Mouse (Mus musculus): ENCODE results near the gene Dlgap3. TPM values are rescaled to one million over a fixed set of nuclear protein-coding genes. Genes with fewer than 3 reads are reported as not detected.

Dlgap3 gene
- total RNA-seq (2017) = not detected in 2 replicates

DNA sequence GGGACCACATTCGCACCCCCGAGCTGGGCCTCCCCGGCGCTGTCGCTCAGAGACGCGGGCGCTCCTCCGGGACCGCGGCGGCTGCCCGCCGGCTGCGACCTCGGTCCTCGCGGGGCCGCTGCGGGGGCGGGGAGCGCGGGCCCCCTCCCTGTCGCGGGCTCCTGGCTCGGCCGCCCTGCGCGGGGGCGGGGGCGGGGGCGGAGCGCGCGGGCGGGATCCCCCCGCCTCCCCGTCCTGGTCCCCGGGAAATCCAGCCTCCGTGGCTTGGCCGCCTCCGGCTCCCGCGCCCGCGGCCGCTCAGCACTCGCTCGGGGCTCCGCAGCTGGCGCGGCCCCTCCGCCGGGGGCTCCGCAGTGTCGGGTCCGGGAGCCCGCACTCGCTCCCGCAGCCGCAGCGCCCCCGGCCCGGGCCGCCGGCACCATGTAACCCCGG lies at the start of gene Dlgap3:
Gene Dlgap3 (plus strand): TSS at position 291 of the 432 bp plus-strand sequence.
- no peak for ATAC-seq (replicated peaks; ENCODE audit: low read depth, poor library complexity, severe bottlenecking)

DNA sequence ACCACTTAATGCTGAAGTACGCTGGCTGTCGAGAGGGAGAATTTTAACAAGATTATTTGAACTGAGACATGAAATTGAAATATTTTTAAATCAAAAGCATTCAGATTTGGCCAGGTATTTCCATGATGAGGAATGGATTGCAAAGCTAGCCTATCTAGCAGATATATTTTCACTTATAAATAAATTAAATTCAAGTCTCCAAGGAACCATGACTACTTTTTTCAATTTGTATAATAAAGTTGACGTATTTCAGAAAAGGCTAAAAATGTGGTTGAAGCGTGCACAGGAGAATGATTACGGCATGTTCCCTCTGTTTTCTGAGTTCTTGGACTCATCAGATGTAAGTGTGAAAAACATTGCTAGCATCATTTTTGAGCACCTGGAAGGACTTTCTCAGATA lies 45.6 kb upstream of the Dlgap3 start, which contains the start of gene Tmem35b:
Gene Tmem35b (plus strand): TSS at position 301 of the 400 bp plus-strand sequence.
- no peak for ATAC-seq (replicated peaks; ENCODE audit: low read depth, poor library complexity, severe bottlenecking)

DNA sequence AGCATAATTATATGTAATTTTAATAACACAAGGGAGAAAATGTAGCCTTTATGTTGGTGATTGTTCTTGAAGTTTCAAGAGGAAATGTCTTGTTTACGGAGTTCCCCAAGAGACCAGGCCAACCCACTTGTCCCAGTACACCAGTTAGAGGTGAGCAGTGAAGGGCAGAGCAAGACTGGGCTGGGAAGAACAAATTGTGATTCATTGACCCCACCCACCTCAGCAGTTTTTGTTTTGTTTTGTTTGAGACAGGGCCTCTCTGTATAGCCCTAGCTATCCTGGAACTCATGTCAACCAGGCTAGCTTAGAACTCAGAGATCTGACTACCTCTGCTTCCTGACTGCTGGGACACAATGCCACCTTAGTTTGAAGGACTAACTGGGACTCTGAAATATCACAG lies 44.7 kb upstream of the Dlgap3 start:
- no peak for ATAC-seq (replicated peaks; ENCODE audit: low read depth, poor library complexity, severe bottlenecking)

DNA sequence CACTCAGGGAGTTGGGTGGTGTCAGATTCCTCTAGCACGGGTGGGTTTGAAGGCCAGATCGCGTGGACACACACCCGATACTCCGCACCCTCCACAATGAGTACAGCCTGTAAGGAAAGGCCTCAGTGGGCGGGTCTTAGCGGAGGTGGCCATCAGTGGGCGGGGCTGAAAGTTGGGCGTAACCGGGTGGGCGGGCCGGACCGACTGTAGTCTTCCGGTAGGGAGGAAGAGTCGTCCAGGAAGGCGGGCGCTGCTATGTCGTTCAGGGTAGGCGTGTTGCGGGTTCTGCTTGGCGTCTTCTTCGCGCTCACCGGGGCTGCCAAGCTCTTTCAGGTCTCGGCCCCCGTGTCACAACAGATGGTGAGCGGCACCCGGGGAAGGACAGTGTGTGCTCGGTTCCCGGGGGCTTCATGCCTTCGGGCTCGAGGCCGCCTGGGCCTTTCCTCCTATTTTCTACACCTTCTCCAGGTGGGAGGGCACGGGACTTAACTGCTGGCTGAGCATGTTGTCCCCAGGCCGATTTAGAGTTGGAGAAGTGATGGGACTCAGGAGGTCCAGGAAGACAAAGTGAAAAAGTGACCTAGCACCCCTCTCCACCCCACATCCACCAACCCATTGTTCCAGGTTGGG lies 43.1 kb upstream of the Dlgap3 start:
- ATAC-seq (replicated peaks; ENCODE audit: low read depth, poor library complexity, severe bottlenecking) = peak; percentile 99

DNA sequence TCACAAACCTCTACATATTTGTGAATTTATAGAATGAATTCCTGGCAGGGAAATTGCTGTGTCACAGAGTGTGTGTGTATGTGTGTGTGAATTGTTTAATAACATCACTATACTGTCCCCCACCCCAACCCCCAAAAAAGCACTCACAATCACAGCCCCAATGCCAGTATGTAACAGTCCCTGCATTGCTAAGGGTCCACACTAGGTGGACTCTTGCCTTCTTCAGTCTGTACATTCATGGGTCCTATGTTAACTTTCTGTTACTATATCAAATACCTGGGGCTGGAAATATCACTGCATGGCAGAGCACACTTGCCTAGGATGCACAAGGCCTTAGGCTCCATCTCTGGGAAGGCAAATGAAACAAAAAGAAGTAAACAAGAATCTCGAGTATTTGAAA lies 34.3 kb upstream of the Dlgap3 start:
- no peak for ATAC-seq (replicated peaks; ENCODE audit: low read depth, poor library complexity, severe bottlenecking)

DNA sequence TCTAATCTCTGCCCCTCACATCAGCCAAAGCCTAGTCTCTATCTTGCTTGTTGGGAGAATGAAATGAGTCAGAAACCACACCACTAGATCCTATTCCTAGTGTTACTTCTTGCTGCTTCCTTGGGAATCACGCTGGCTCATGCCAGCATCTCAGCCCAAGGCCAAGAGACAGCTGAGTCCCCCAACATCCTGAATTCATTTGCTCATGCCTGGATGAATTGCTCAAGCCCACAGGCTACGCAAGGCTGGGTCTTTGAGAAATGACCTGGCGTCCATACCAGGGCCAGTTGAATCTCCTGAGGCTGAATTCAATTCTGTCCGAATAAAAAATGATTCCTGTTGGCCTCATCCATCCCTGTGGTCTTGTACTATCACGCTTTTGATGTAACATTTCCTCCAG lies 31.4 kb upstream of the Dlgap3 start:
- no peak for ATAC-seq (replicated peaks; ENCODE audit: low read depth, poor library complexity, severe bottlenecking)

DNA sequence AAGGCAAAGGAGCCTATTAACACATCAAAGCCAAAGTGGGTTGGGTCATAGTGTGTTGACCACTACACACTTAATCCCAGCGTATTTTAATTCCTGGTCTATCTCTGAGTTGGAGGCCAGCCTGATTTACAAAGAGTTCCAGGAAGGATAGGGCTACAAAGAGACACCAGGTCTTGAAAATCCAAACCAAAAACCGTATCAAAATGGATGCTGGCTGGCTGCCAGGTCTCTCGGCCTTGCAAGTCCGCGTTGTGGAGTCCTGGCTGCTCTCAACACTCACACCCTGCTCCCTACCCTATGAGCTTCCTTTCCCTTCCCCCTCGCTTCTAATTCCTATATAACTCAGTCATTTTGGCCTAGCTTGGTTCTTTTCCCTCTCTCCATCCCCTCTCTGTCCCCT lies 30.5 kb upstream of the Dlgap3 start:
- ATAC-seq (replicated peaks; ENCODE audit: low read depth, poor library complexity, severe bottlenecking) = no peak

DNA sequence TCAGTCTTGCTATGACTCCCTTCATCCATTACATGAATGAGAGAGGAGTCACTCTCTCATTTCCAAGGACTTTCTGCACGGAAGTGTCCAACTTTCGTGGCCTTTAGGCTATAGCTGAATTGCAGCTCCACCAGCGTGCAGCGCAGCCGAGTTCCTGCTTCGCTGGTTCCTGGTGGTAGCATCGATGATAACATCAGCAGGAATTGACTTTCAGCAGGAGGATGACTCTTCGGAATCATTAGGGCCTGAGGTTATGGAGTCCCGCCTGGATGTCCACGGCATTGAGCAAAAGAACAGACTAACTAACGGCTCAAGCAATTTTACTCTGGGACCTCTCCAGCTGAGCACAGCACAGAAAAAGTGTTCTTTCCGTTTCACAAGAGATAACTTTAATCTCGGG lies 19.0 kb upstream of the Dlgap3 start:
- ATAC-seq (replicated peaks; ENCODE audit: low read depth, poor library complexity, severe bottlenecking) = no peak

DNA sequence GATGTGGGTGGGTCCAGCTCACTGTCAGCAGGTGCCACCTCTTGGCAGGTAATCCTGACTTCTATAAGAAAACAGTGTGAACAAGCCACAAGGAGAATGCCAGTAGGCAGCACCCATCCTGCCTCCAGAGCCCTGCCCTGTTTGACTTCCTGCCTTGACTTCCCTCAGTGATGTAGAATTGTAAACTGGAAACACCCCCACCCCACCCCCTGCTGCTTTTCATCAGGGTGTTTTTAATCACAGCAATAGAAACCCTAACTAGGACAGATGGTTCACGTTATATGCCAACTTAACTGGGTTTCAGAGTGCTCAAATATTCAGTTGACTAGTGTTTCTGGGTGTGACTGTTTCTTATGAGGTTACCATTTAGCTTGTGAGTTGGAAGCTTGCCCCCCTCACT lies 15.7 kb upstream of the Dlgap3 start:
- no peak for ATAC-seq (replicated peaks; ENCODE audit: low read depth, poor library complexity, severe bottlenecking)

DNA sequence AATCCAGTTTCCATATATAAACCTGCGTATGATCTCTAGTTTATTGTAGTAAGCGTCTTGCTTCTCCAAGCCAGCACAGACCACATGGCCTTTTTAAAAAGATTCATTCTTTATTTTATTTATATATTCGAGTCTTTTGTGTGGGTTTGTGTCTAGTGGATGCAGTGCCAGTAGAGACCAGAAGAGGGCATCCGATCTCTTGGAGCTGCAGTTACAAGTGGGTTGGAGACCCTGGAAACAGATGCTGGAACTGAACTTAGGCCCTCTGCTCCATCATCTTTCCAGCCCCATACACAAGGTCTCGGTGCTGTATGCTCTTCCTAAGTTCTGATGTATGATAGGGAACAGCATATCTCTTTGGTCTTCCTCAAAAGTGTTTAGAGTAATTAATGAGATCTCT lies 13.2 kb upstream of the Dlgap3 start:
- no peak for ATAC-seq (replicated peaks; ENCODE audit: low read depth, poor library complexity, severe bottlenecking)

DNA sequence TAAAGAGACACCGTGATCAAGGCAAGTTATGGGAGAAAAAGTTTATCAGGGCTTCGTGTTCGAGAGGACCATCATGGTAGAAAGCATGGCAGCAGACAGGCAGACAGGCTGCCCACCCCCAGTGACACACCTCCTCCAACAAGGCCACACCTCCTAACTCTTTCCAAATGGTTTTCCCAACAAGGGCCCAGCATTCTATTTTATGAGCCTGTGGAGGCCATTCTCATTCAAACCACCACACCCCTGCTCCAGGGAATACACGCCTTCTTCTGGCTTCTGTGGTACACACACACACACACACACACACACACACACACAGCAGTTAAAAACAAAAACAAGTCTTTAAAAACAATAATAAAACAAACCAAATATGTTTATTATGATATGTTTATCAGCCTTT lies 11.3 kb upstream of the Dlgap3 start:
- no peak for ATAC-seq (replicated peaks; ENCODE audit: low read depth, poor library complexity, severe bottlenecking)

DNA sequence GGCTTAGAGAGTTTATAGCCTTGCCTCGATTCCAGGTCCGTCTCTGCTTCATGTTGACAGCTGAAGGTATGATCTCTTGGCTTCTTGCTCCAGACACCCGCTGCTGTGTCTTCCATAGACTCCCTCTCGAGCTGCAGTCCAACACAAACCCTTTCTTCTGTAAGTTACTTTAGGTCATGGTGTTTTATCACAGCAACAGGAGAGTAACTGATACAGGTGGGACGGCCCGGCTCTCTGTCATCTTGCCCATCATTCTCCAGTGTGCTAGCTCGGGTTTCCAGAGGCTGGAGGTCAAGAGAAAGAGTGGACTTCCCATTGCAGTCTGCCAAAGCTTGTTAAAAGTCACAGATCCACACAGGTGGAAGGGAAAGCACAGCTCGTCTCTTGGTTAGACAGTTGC lies 5.1 kb upstream of the Dlgap3 start:
- ATAC-seq (replicated peaks; ENCODE audit: low read depth, poor library complexity, severe bottlenecking) = no peak

DNA sequence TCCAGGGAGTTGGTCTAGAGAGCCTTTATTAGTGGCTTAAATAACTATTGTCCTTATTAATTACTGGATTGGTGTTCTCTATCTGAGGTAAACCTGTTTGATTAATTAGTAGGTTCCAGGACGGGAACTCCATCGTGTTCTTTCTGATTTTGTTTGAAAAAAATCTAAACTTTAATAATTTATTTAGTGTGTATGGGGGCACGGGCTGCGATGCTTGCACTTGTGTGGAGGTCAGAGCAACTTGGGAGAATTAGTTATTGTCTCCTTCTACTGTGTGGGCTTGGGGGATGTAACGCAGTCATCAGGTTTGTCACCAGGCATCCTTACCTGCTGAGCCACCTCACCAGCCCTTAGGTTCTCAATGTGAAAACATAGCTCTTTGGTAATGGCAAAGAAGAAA lies 1.9 kb upstream of the Dlgap3 start:
- ATAC-seq (replicated peaks; ENCODE audit: low read depth, poor library complexity, severe bottlenecking) = no peak

DNA sequence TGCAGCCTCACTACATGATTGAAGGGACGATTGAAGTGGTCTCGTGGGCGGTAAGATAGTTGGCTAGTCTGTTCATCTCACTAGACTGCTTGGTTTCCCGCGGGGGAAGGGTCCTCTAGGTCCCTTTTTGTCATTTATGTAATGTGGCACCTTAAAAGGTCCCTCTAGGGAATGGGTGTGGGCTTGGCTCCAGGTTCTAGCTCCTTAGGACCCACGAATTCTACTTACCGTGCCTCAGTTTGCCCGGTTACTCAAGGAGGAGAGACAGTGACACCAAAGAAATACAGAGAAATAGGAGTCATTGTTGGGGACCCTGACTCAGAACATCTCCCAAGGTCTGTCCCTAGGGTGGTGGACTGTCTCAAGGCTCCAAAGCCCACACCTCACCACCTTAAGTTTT lies 1.3 kb upstream of the Dlgap3 start:
- no peak for ATAC-seq (replicated peaks; ENCODE audit: low read depth, poor library complexity, severe bottlenecking)

DNA sequence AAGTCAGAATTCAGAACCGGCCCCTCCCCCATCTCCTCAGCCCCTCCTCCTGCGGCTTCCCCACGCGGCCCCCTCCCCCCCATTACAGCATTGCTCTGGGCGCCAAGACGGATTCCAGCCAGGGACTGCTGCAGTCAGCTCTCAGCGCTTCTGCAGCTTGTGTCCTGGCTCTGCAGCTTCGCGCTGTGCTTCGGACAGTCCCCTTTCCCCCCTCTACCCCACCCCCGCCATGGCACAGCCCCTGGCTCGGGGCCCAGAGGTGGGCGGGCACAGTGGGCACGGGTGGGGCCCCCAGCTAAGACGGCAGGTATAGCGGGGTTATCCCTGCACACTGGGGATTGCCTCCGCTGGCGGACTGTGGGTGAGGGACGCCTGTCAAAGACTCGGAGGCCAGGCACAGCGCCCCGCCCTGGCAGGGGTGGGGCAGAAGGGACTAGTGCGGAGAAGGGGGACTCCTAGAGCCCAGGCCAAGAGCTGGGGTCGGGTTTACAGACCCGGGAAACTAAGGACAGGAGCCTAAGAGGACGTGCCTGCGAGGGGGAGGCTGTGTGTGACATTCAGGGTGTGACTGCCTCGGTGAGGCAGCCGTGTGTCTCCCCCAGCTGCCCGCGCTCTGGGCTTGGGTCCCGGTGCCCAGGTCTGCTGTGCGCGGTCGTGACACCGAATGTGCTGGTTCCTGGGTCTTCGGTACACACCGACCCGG lies 642 bp upstream of the Dlgap3 start:
- ATAC-seq (replicated peaks; ENCODE audit: low read depth, poor library complexity, severe bottlenecking) = peak; percentile 56; the same call in 1 of the 2 replicates

DNA sequence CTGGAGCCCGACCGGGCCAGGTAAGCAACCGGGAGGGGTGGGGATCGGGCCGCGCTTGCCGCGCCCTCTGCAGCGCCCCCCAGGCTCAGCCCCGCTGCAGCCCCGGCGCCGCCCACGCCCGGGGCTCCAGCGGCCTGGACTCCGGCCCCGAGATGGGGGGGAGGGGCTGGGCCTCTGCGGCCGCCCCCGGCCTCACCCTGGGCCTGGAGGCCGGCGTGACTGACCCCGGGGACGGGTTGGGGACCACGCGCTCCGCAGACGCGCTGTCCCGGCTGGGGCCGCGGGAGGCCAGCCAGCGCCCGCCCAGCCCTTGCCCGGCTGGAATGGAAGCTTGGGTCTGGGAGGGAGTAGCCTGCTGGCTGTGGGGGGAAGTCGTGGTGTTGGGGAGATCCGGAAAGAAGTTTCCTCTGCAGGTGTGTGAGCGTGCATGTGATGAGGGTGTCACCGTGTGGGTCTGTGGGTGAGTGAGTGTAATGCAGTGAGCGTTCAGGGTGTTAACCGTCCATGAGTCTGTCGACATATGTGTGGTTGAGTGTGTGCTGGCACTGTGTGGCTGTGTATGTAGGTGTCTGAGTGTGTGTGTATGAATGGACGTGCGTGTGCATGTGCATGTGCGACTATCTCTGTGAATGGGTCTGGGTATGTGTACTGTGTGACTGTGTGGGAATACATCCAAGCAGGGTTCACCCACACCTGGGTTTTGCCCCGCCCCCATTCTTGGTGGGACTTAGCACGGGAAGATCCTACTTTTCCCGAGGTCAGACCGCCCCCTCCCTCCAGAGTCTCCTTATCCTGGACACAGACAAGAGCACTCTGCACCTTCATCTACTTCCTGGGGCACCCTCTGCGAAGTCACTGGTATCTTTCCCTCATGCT lies 580 bp downstream of the Dlgap3 start:
- peak; percentile 20; the same call in 1 of the 2 replicates for ATAC-seq (replicated peaks; ENCODE audit: low read depth, poor library complexity, severe bottlenecking)

DNA sequence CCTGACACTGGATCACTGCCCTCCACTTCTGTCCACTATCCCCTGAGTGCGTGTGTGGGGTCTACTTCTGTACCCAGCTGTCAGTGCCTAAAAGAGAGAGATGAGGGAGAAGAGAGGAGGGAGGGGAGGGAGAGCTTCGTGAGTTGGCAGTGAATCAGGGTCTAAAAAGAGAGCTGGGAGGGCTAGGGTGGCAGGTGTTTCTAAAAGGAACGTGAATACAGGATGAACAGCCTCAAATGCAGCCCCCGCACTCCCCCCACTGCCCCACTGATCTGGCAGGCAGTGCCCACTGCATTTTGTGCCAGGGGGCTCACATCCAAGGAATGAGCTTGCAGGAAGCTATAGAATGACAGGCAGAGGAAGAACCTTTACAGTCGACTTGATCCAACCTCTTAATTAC lies 1.9 kb downstream of the Dlgap3 start:
- ATAC-seq (replicated peaks; ENCODE audit: low read depth, poor library complexity, severe bottlenecking) = no peak

DNA sequence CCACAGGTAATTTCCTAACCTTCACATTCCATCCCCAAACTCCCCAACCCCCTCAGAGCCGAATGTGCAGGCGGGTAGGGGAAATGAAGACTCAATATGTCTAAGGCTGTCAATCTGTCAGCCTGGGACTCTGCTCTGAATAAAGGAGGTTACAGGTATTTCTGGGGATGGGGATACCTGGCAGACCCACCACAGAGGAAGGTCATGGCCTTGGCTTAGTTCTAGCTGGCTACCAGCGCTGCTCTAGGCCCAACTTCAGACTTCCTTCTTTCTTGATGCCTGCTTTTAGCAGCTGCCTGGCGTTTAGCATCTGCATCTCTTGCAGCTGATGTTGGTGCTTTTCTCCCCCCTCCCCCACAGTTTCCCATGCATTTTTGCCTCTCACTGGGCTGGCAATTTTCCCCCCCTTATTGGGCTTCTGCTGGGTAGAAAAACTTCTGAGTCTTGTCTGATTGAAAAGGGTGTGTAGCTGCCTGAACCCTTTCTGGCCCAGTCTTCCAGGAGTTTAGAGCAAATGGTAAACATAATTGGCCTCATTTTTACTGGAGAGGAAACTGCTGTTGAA lies 2.4 kb downstream of the Dlgap3 start:
- ATAC-seq (replicated peaks; ENCODE audit: low read depth, poor library complexity, severe bottlenecking) = no peak

DNA sequence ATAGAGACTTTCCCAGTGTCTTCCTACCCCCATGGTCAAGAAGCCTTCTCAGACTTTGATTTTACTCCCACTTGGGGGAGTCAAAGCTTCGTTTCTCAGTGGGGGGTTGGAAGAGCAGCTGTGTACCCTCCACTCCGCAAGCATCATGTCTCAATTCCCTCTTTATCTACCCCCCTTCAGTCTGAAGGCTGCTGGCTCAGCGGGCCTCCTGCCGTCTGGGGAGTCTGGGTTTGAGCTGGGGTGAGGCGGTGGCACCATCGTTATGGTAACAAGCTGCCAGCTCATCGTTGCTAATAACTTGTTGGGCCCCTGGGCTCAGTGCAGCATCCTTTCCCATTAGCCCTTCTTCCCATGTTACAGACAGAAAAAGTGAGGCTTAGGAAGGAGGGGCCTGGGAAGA lies 3.1 kb downstream of the Dlgap3 start:
- no peak for ATAC-seq (replicated peaks; ENCODE audit: low read depth, poor library complexity, severe bottlenecking)

DNA sequence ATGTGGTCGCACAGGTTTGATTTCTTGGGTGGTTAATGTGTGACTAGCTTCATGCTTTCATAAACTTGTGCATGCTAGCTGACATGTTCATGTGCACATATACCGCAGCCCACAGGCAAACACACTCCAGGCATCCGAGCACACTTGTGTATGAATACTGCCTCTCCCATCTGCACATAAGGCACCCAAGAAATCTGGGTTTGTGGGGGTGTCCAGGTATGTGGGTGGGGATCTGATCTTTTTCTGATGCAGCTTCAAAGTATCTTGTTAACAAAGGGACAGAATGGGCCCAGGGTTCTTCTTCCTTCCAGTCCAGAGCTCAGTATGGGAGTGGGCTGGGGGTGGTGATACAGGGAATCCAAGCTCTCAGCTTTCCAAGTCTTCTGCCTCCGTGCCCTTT lies 3.6 kb downstream of the Dlgap3 start:
- no peak for ATAC-seq (replicated peaks; ENCODE audit: low read depth, poor library complexity, severe bottlenecking)

DNA sequence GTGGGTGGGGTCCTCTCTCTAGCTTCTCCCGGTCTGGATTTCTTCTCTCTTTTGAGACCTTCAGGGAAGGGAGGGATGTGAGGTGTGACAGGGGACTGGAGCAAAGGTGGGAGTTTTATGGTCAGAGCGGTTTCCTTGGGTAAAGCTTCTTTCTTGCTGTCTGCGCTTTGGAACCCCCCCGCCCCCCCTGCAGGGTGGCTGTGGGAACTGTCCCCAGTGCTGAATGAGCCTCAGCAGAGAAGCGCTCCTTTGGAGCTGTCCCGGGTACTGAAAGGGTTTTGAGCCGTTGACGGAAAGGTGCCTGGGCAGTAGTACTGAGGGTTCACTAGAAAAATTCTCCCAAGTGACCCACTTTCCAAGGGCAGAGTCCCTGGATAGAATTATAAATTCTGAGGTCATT lies 4.5 kb downstream of the Dlgap3 start:
- ATAC-seq (replicated peaks; ENCODE audit: low read depth, poor library complexity, severe bottlenecking) = peak; percentile 93
